Mouse (Mus musculus): ENCODE measurements around the gene Olfr1157. TPM values are rescaled to one million over a fixed set of nuclear protein-coding genes. Genes with fewer than 3 reads are reported as not detected.

Olfr1157 gene
- polyA plus RNA-seq (2016; fragmentation: Nextera tagmentation; extraction: Ambion mirVana): not detected in 2 replicates

- Histone ChIP-seq H3K27ac (no peak within 1 kb of the TSS), H3K36me3 (replicated peaks) (no peaks in the 10 kb centered on the region), H3K4me1 (no peaks in the 10 kb centered on the region), H3K9me3 (no peaks in the 10 kb centered on the region), H3K4me2 (no peak within 1 kb of the TSS), H3K4me3 (replicated peaks) (no peak within 1 kb of the TSS), H3K27me3 (no peaks in the 10 kb centered on the region), H3K9ac (no peak within 1 kb of the TSS)
- ATAC-seq (ENCODE audit: low FRiP score): no peak
- 92% methylated on average over 4 of the region's 4 CpGs for WGBS
Measured at GRCm38 (mm10) chr2:87968199-87968598, at the start of gene Olfr1157. TSS of gene Olfr1157 (minus strand) at chr2:87968299.

DNA sequence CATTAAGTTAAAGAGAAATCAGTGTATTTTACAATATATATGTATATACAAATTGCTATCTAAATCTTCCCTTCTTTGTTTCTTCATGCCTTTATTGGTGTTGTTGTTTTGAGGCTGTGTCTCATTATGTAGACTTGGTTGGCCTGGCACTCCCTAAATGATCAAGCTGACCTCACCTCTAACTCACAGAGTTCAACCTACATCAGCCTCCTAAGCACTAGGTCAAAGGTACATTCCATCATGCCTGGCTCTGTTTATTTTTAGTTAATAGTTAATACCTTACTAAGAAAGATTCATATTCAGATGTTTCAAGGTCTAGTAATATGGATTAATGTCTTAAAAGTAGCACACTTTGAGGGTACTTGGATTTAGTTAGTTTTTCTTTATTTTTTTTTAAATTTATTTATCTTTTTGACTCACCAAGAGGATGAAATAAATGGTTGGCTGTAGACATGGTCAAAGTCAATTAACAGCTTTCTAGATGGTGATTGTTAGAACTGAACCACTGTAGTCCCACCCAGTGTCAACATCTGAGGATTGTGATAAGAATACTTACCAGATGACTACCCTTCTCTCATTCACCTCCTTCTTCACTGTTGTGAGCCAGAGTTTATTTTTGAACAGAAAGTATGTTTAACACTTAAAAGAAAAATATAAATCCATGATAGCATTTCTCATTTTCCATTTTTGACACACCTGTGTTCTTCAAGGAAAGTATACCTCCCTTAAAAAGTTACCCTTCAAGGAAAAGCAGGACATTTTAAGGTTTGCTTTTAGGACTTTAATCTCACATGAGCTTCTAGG, 39.6 kb upstream of the Olfr1157 start, which contains the start of gene Olfr1160:
Gene Olfr1160, minus strand, starts transcription at position 754 of the 804 bp plus-strand sequence.
- H3K4me3 ChIP-seq (replicated peaks): no peak within 1 kb of the TSS
- ATAC-seq (ENCODE audit: low FRiP score): no peak
- no peaks in the 10 kb centered on the region for H3K9me3 ChIP-seq

DNA sequence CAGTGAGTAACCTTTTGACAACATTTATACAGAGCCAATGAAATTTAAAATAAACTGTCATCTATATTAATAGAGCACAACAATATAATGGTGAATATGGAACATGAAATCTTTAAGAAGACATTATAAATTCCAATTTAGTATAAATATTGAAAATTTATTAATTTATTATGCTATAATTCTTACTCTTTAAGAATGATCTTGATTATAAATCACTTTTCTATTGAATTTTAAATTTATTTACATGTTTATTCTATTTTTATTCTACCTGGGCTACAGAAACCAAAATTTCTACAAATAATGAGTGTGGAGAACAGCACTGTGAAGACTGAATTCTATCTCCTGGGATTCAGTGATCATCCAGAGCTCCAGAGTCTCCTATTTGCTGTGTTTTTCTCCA, 21.7 kb upstream of the Olfr1157 start, which contains the start of gene Olfr1158:
Gene Olfr1158, plus strand, starts transcription at position 301 of the 400 bp plus-strand sequence.
- Histone ChIP-seq H3K27ac (no peak within 1 kb of the TSS), H3K4me1 (no peaks in the 10 kb centered on the region), H3K36me3 (replicated peaks) (no peaks in the 10 kb centered on the region), H3K27me3 (no peaks in the 10 kb centered on the region), H3K4me3 (replicated peaks) (no peak within 1 kb of the TSS), H3K9me3 (no peaks in the 10 kb centered on the region), H3K9ac (no peak within 1 kb of the TSS), H3K4me2 (no peak within 1 kb of the TSS)
- ATAC-seq (ENCODE audit: low FRiP score): no peak

More for the DNA sequence above, 39.6 kb upstream of the Olfr1157 start, which contains the start of gene Olfr1160:
- no peak within 1 kb of the TSS for H3K9ac ChIP-seq
- no peaks in the 10 kb centered on the region for H3K36me3 ChIP-seq (replicated peaks)
- H3K4me2 ChIP-seq: no peak within 1 kb of the TSS
- H3K27me3 ChIP-seq: no peaks in the 10 kb centered on the region
- H3K27ac ChIP-seq: no peak within 1 kb of the TSS
- no peaks in the 10 kb centered on the region for H3K4me1 ChIP-seq

DNA sequence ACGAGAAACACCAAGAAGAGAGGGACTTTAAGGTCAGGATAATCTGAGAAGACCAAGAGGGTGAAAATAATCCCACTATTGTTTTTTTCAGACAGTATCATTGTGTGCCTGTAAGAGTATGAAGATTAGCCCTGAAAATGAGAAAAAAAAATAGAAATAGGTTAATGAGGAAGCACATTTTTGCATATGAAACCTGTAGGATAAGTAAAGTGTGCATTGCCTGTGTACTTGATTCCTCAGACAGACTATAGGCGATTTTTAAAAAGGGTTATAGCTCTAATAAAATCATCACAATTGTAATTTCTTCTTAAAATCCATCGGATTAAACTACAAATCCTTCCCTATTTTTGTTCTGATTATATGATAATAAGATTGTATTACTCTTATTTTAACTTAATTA, 6.5 kb upstream of the Olfr1157 start, which contains the start of gene Olfr74:
Gene Olfr74, minus strand, starts transcription at position 101 of the 400 bp plus-strand sequence.
- no peak within 1 kb of the TSS for H3K27ac ChIP-seq
- no peak for ATAC-seq (ENCODE audit: low FRiP score)
- no peaks in the 10 kb centered on the region for H3K4me1 ChIP-seq
- H3K4me3 ChIP-seq (replicated peaks): no peak within 1 kb of the TSS
- no peaks in the 10 kb centered on the region for H3K36me3 ChIP-seq (replicated peaks)
- H3K9me3 ChIP-seq: no peaks in the 10 kb centered on the region
- H3K27me3 ChIP-seq: no peaks in the 10 kb centered on the region
- H3K4me2 ChIP-seq: no peak within 1 kb of the TSS
- H3K9ac ChIP-seq: no peak within 1 kb of the TSS
- 80% methylated on average over 3 of the region's 3 CpGs for WGBS

DNA sequence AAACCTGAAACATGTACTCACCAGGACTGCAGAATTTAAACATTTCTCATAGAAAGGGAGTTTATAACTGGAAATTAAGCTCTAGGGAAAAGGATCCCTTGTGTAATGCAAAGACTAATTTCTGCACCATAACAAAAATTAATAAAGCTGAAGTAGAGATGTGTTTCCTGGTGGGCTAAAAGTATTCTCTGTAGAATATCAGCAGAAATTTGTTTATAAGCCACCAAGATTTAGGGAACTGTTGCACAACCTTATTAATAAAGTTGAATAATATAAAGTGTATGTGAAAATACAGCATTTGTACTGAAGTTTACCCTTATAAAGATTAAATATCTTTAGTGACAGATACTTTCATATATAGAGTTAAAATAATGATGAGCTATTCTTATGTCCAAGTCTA, 15.1 kb downstream of the Olfr1157 start, which contains the start of gene Olfr1156:
Gene Olfr1156, minus strand, starts transcription at position 101 of the 400 bp plus-strand sequence.
- Histone ChIP-seq H3K4me3 (replicated peaks) (no peak within 1 kb of the TSS), H3K27ac (no peak within 1 kb of the TSS)
- ATAC-seq (ENCODE audit: low FRiP score): no peak

GRCm38 (mm10) chr2:87945037-87945436, 23.1 kb downstream of the Olfr1157 start, which contains the start of gene Olfr1155:
TSS of gene Olfr1155 (minus strand) at chr2:87945137.
- 88% methylated on average over 1 of the region's 1 CpGs for WGBS
- no peak within 1 kb of the TSS for H3K4me2 ChIP-seq
- no peaks in the 10 kb centered on the region for H3K27me3 ChIP-seq
- ATAC-seq (ENCODE audit: low FRiP score): no peak
- no peak within 1 kb of the TSS for H3K9ac ChIP-seq
- H3K4me1 ChIP-seq: no peaks in the 10 kb centered on the region
- no peaks in the 10 kb centered on the region for H3K36me3 ChIP-seq (replicated peaks)
- no peak within 1 kb of the TSS for H3K27ac ChIP-seq
- no peak within 1 kb of the TSS for H3K4me3 ChIP-seq (replicated peaks)
- H3K9me3 ChIP-seq: no peaks in the 10 kb centered on the region

More for the DNA sequence above, 15.1 kb downstream of the Olfr1157 start, which contains the start of gene Olfr1156:
- no peaks in the 10 kb centered on the region for H3K4me1 ChIP-seq
- no peaks in the 10 kb centered on the region for H3K27me3 ChIP-seq
- no peak within 1 kb of the TSS for H3K4me2 ChIP-seq
- H3K9me3 ChIP-seq: no peaks in the 10 kb centered on the region
- H3K36me3 ChIP-seq (replicated peaks): no peaks in the 10 kb centered on the region
- no peak within 1 kb of the TSS for H3K9ac ChIP-seq

Other genes starting within 250 kb of the Olfr1157 start
- gene Olfr1138, start 228.3 kb downstream of the Olfr1157 start, polyA plus RNA-seq (2016; fragmentation: Nextera tagmentation; extraction: Ambion mirVana): not detected in 2 replicates
- gene Olfr1140, start 224.5 kb downstream of the Olfr1157 start, polyA plus RNA-seq (2016; fragmentation: Nextera tagmentation; extraction: Ambion mirVana): not detected in 2 replicates
- not detected in 2 replicates for gene Olfr1141, start 214.3 kb downstream of the Olfr1157 start, polyA plus RNA-seq (2016; fragmentation: Nextera tagmentation; extraction: Ambion mirVana)
- gene Olfr152, start 188.8 kb downstream of the Olfr1157 start, polyA plus RNA-seq (2016; fragmentation: Nextera tagmentation; extraction: Ambion mirVana): not detected in 2 replicates
- not detected in 2 replicates for gene Olfr1143, start 167.7 kb downstream of the Olfr1157 start, polyA plus RNA-seq (2016; fragmentation: Nextera tagmentation; extraction: Ambion mirVana)
- not detected in 2 replicates for gene Olfr1145, start 158.5 kb downstream of the Olfr1157 start, polyA plus RNA-seq (2016; fragmentation: Nextera tagmentation; extraction: Ambion mirVana)
- gene Olfr1148, start 137.8 kb downstream of the Olfr1157 start, polyA plus RNA-seq (2016; fragmentation: Nextera tagmentation; extraction: Ambion mirVana): not detected in 2 replicates
- gene Olfr1150-ps1, start 124.3 kb downstream of the Olfr1157 start, polyA plus RNA-seq (2016; fragmentation: Nextera tagmentation; extraction: Ambion mirVana): not detected in 2 replicates
- gene Olfr1151, start 112.4 kb downstream of the Olfr1157 start, polyA plus RNA-seq (2016; fragmentation: Nextera tagmentation; extraction: Ambion mirVana): not detected in 2 replicates
- not detected in 2 replicates for gene Olfr1152, start 101.8 kb downstream of the Olfr1157 start, polyA plus RNA-seq (2016; fragmentation: Nextera tagmentation; extraction: Ambion mirVana)
- not detected in 2 replicates for gene Olfr1153, start 73.3 kb downstream of the Olfr1157 start, polyA plus RNA-seq (2016; fragmentation: Nextera tagmentation; extraction: Ambion mirVana)
- not detected in 2 replicates for gene Olfr1154, start 63.1 kb downstream of the Olfr1157 start, polyA plus RNA-seq (2016; fragmentation: Nextera tagmentation; extraction: Ambion mirVana)
- gene Olfr1155, start 23.2 kb downstream of the Olfr1157 start, polyA plus RNA-seq (2016; fragmentation: Nextera tagmentation; extraction: Ambion mirVana): not detected in 2 replicates
- not detected in 2 replicates for gene Olfr1156, start 15.2 kb downstream of the Olfr1157 start, polyA plus RNA-seq (2016; fragmentation: Nextera tagmentation; extraction: Ambion mirVana)
- gene Olfr74, start 6.4 kb upstream of the Olfr1157 start, polyA plus RNA-seq (2016; fragmentation: Nextera tagmentation; extraction: Ambion mirVana): not detected in 2 replicates
- gene Olfr1158, start 21.8 kb upstream of the Olfr1157 start, polyA plus RNA-seq (2016; fragmentation: Nextera tagmentation; extraction: Ambion mirVana): not detected in 2 replicates
- not detected in 2 replicates for gene Olfr1160, start 40.0 kb upstream of the Olfr1157 start, polyA plus RNA-seq (2016; fragmentation: Nextera tagmentation; extraction: Ambion mirVana)
- not detected in 2 replicates for gene Olfr1161, start 54.5 kb upstream of the Olfr1157 start, polyA plus RNA-seq (2016; fragmentation: Nextera tagmentation; extraction: Ambion mirVana)
- gene Olfr73, start 69.4 kb upstream of the Olfr1157 start, polyA plus RNA-seq (2016; fragmentation: Nextera tagmentation; extraction: Ambion mirVana): not detected in 2 replicates
- gene Olfr1162, start 82.8 kb upstream of the Olfr1157 start, polyA plus RNA-seq (2016; fragmentation: Nextera tagmentation; extraction: Ambion mirVana): not detected in 2 replicates
- not detected in 2 replicates for gene Olfr1163, start 103.5 kb upstream of the Olfr1157 start, polyA plus RNA-seq (2016; fragmentation: Nextera tagmentation; extraction: Ambion mirVana)
- gene Olfr1164, start 125.7 kb upstream of the Olfr1157 start, polyA plus RNA-seq (2016; fragmentation: Nextera tagmentation; extraction: Ambion mirVana): not detected in 2 replicates
- not detected in 2 replicates for gene Olfr1166, start 160.0 kb upstream of the Olfr1157 start, polyA plus RNA-seq (2016; fragmentation: Nextera tagmentation; extraction: Ambion mirVana)
- gene Olfr1167, start 186.9 kb upstream of the Olfr1157 start, polyA plus RNA-seq (2016; fragmentation: Nextera tagmentation; extraction: Ambion mirVana): not detected in 2 replicates
- not detected in 2 replicates for gene Olfr1168, start 213.6 kb upstream of the Olfr1157 start, polyA plus RNA-seq (2016; fragmentation: Nextera tagmentation; extraction: Ambion mirVana)

Measured in forebrain, embryonic 12.5 days (tissue).